Comparison of ENCODE assay signal across 8 mouse cellular contexts in the genomic region with DNA sequence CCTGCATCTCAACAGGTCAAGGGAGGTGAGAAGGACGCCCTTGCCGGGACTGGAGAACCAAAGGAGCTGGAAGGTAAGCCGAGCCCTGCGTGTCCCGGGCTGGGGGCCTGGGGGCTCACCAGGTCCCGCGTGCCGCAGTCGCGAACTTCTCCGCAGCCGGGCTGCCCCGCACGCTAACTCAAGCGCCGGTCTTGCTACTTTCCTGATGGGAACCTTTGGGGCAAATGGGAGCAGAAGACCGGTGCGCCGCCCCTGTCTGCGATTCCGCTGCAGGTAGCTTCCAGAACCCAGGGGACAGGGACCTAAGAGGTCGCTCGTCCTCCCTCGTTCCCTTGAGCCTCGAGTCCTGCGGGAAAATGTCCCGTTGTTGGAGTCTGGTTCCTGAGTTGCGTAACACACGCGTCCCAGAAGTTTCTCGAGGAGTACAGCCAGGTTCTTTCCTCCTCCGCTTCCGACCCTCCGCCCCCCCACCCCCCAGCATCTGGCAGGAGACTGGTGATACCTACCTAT. TPM values are rescaled to one million over a fixed set of nuclear protein-coding genes. Genes with fewer than 3 reads are reported as not detected.
DNase-seq lines count a peak whose midpoint lies in the region; ATAC-seq lines count a peak whose summit lies in the region.

No protein-coding gene starts in this region.

- under 1% methylated on average over 34 of the region's 34 CpGs for WGBS in heart, embryonic 15.5 days
- under 1% methylated on average over 34 of the region's 34 CpGs for WGBS in liver, embryonic 11.5 days
- 0% methylated on average over 34 of the region's 34 CpGs for WGBS in neural tube, embryonic 15.5 days

- peaks cover 16% of the 10 kb centered on the region for H3K4me1 ChIP-seq in heart, embryonic 15.5 days (replicated peaks)
- peaks cover 8% of the 10 kb centered on the region for H3K4me1 ChIP-seq in liver, embryonic 11.5 days (replicated peaks; ENCODE audit: control insufficient read depth, insufficient read depth, low read length)
- peaks cover 22% of the 10 kb centered on the region for H3K4me1 ChIP-seq in neural tube, embryonic 15.5 days

- peak; percentile 2 for DNase-seq in ovary, postnatal 10 days (ENCODE audit: low spot score)
- DNase-seq in ovary, postnatal 36 days (ENCODE audit: low spot score): no peak
- peak; percentile 8 for DNase-seq in embryo, embryonic 11.5 days (ENCODE audit: low read depth, low spot score)
- DNase-seq in liver, embryonic 11.5 days (ENCODE audit: low spot score): no peak
- DNase-seq in cerebellum, adult 11-12 months: no peak
- DNase-seq in retina, embryonic 14.5 days (ENCODE audit: low spot score): no peak

- peak overlapping the region; percentile 62 for H3K9ac ChIP-seq in heart, embryonic 15.5 days
- H3K9ac ChIP-seq in liver, embryonic 11.5 days (ENCODE audit: low read depth, low read length): peak overlapping the region; percentile 61
- peak overlapping the region; percentile 46 for H3K9ac ChIP-seq in neural tube, embryonic 15.5 days (replicated peaks)

- 0 out of 2 replicates have a peak, but pooled peaks have one; percentile 17 for ATAC-seq in heart, embryonic 15.5 days (replicated peaks; ENCODE audit: insufficient number of reproducible peaks, insufficient read depth, low FRiP score, low read depth)
- ATAC-seq in liver, embryonic 11.5 days (replicated peaks; ENCODE audit: low FRiP score): peak; percentile 32; the same call in 1 of the 2 replicates
- ATAC-seq in neural tube, embryonic 15.5 days (ENCODE audit: low FRiP score): no peak; the same call in 1 of the 2 replicates

- H3K27me3 ChIP-seq in heart, embryonic 15.5 days: peaks cover 23% of the 10 kb centered on the region
- peaks cover 27% of the 10 kb centered on the region for H3K27me3 ChIP-seq in liver, embryonic 11.5 days (replicated peaks; ENCODE audit: control insufficient read depth, insufficient read depth, low read length)
- H3K27me3 ChIP-seq in neural tube, embryonic 15.5 days (replicated peaks): peaks cover 35% of the 10 kb centered on the region

- peak overlapping the region; percentile 38; the same call in 1 of the 2 replicates for H3K27ac ChIP-seq in heart, embryonic 15.5 days
- H3K27ac ChIP-seq in liver, embryonic 11.5 days (ENCODE audit: low read depth, low read length): no peak overlapping the region
- H3K27ac ChIP-seq in neural tube, embryonic 15.5 days (replicated peaks): no peak overlapping the region

- H3K36me3 ChIP-seq in heart, embryonic 15.5 days: no peaks in the 10 kb centered on the region
- no peaks in the 10 kb centered on the region for H3K36me3 ChIP-seq in liver, embryonic 11.5 days (ENCODE audit: control insufficient read depth, insufficient read depth, low read length)
- no peaks in the 10 kb centered on the region for H3K36me3 ChIP-seq in neural tube, embryonic 15.5 days

- no peaks in the 10 kb centered on the region for H3K9me3 ChIP-seq in heart, embryonic 15.5 days (replicated peaks)
- H3K9me3 ChIP-seq in liver, embryonic 11.5 days (ENCODE audit: control insufficient read depth, low read length): no peaks in the 10 kb centered on the region
- no peaks in the 10 kb centered on the region for H3K9me3 ChIP-seq in neural tube, embryonic 15.5 days (replicated peaks)

- H3K4me2 ChIP-seq in heart, embryonic 15.5 days: peak overlapping the region; percentile 99
- peak overlapping the region; percentile 100 for H3K4me2 ChIP-seq in liver, embryonic 11.5 days
- H3K4me2 ChIP-seq in neural tube, embryonic 15.5 days: peak overlapping the region; percentile 100

- peak overlapping the region; percentile 68 for H3K4me3 ChIP-seq in heart, embryonic 15.5 days
- H3K4me3 ChIP-seq in liver, embryonic 11.5 days (ENCODE audit: low read depth, low read length): peak overlapping the region; percentile 61
- peak overlapping the region; percentile 58 for H3K4me3 ChIP-seq in neural tube, embryonic 15.5 days (replicated peaks)

RNA-seq across cellular contexts. Expression of a gene that starts 0.4 kb away (rescaled TPM):
- 7.6 and 11.9 TPM in 2 replicates for polyA plus RNA-seq in heart, embryonic 15.5 days (2015; fragmentation: Nextera tagmentation; extraction: Ambion mirVana)
- polyA plus RNA-seq in liver, embryonic 11.5 days (2014; fragmentation: Nextera tagmentation; extraction: Ambion mirVana): 19.3 and 19.7 TPM in 2 replicates
- 1.7 and 5.8 TPM in 2 replicates for polyA plus RNA-seq in neural tube, embryonic 15.5 days (2015; fragmentation: Nextera tagmentation; extraction: Ambion mirVana)

RNA-seq across cellular contexts. Expression of a gene that starts 36.8 kb away (rescaled TPM):
- 0.24 and 0.34 TPM in 2 replicates for polyA plus RNA-seq in heart, embryonic 15.5 days (2015; fragmentation: Nextera tagmentation; extraction: Ambion mirVana)
- 0.15 TPM in 1 of 2 replicates, not detected in the other for polyA plus RNA-seq in liver, embryonic 11.5 days (2014; fragmentation: Nextera tagmentation; extraction: Ambion mirVana)
- 0.17 TPM in 1 of 2 replicates, not detected in the other for polyA plus RNA-seq in neural tube, embryonic 15.5 days (2015; fragmentation: Nextera tagmentation; extraction: Ambion mirVana)

Comparison
In these comparisons a context has a peak if more than half of its experiments do, and no peak if none do; other contexts are left out.
1. DNase-seq: peak in ovary, postnatal 10 days (single experiment) and embryo, embryonic 11.5 days (single experiment); none in ovary, postnatal 36 days (single experiment), liver, embryonic 11.5 days (single experiment), cerebellum, adult 11-12 months (single experiment) and retina, embryonic 14.5 days (single experiment).
2. Peak in every context shown above with its lines, with median percentiles within 50 percentile points of each other: H3K4me2 ChIP-seq, H3K4me3 ChIP-seq and H3K9ac ChIP-seq.